Mouse (Mus musculus): ENCODE measurements around the gene Dpysl5.
"Not testable (repeated sequence)": the region's sequence is repeated elsewhere in the genome, so short reads cannot be mapped to it uniquely, and the experiment has no call there.

The Dpysl5 gene

GRCm38 (mm10) chr5:30711147-30712001 lies at the start of gene Dpysl5:
Dpysl5 (plus strand) TSS chr5:30711564.
- in situ Hi-C loops (cut with MboI; ENCODE audit: unreplicated experiment in 2 of 2): loop anchor here (5.0 kb wide), 2 partner anchors 66 to 71 kb away; no protein-coding TSS in a partner anchor

- in situ Hi-C loops (cut with MboI; ENCODE audit: unreplicated experiment in 2 of 2): no loop called here
Measured at GRCm38 (mm10) chr5:30665360-30665759, 46.0 kb upstream of the Dpysl5 start.

- in situ Hi-C loops (cut with MboI; ENCODE audit: unreplicated experiment in 2 of 2): no loop called here
Measured at GRCm38 (mm10) chr5:30665968-30666367, 45.4 kb upstream of the Dpysl5 start.

GRCm38 (mm10) chr5:30666391-30667195 lies 44.8 kb upstream of the Dpysl5 start, which contains the start of gene Cenpa:
Cenpa (plus strand) TSS chr5:30666777.
- in situ Hi-C loops (cut with MboI; ENCODE audit: unreplicated experiment in 2 of 2): no loop called here

GRCm38 (mm10) chr5:30667215-30667614 lies 44.1 kb upstream of the Dpysl5 start:
- in situ Hi-C loops (cut with MboI; ENCODE audit: unreplicated experiment in 2 of 2): no loop called here

GRCm38 (mm10) chr5:30667686-30668085 lies 43.7 kb upstream of the Dpysl5 start:
- in situ Hi-C loops (cut with MboI; ENCODE audit: unreplicated experiment in 2 of 2): no loop called here

GRCm38 (mm10) chr5:30668637-30669495 lies 42.5 kb upstream of the Dpysl5 start:
- in situ Hi-C loops (cut with MboI; ENCODE audit: unreplicated experiment in 2 of 2): no loop called here

GRCm38 (mm10) chr5:30669496-30669830 lies 41.9 kb upstream of the Dpysl5 start:
- in situ Hi-C loops (cut with MboI; ENCODE audit: unreplicated experiment in 2 of 2): no loop called here

GRCm38 (mm10) chr5:30670091-30670490 lies 41.3 kb upstream of the Dpysl5 start:
- in situ Hi-C loops (cut with MboI; ENCODE audit: unreplicated experiment in 2 of 2): no loop called here

GRCm38 (mm10) chr5:30674001-30674400 lies 37.4 kb upstream of the Dpysl5 start:
- in situ Hi-C loops (cut with MboI; ENCODE audit: unreplicated experiment in 2 of 2): no loop called here

- in situ Hi-C loops (cut with MboI; ENCODE audit: unreplicated experiment in 2 of 2): no loop called here
Measured at GRCm38 (mm10) chr5:30676800-30677199, 34.6 kb upstream of the Dpysl5 start.

GRCm38 (mm10) chr5:30678069-30678468 lies 33.3 kb upstream of the Dpysl5 start:
- in situ Hi-C loops (cut with MboI; ENCODE audit: unreplicated experiment in 2 of 2): not testable (repeated sequence)

- in situ Hi-C loops (cut with MboI; ENCODE audit: unreplicated experiment in 2 of 2): no loop called here
Measured at GRCm38 (mm10) chr5:30678722-30679296, 32.6 kb upstream of the Dpysl5 start.

- in situ Hi-C loops (cut with MboI; ENCODE audit: unreplicated experiment in 2 of 2): no loop called here
Measured at GRCm38 (mm10) chr5:30679593-30679992, 31.8 kb upstream of the Dpysl5 start.

- in situ Hi-C loops (cut with MboI; ENCODE audit: unreplicated experiment in 2 of 2): loop anchor here (5.0 to 10.0 kb wide), 2 partner anchors 233 to 260 kb away; partner anchors contain the start of gene Emilin1 (in 1 of the 2)
Measured at GRCm38 (mm10) chr5:30681970-30682369, 29.4 kb upstream of the Dpysl5 start.

GRCm38 (mm10) chr5:30682967-30683600 lies 28.3 kb upstream of the Dpysl5 start:
- in situ Hi-C loops (cut with MboI; ENCODE audit: unreplicated experiment in 2 of 2): loop anchor here (5.0 to 10.0 kb wide), 2 partner anchors 232 to 261 kb away; partner anchors contain the start of gene Emilin1 (in 1 of the 2)

GRCm38 (mm10) chr5:30683993-30684392 lies 27.4 kb upstream of the Dpysl5 start:
- in situ Hi-C loops (cut with MboI; ENCODE audit: unreplicated experiment in 2 of 2): loop anchor here (5.0 to 10.0 kb wide), 2 partner anchors 231 to 262 kb away; partner anchors contain the start of gene Emilin1 (in 1 of the 2)

GRCm38 (mm10) chr5:30686781-30687180 lies 24.6 kb upstream of the Dpysl5 start:
- in situ Hi-C loops (cut with MboI; ENCODE audit: unreplicated experiment in 2 of 2): loop anchor here in 1 of 2 experiments (10.0 kb wide), 1 partner anchor 228 kb away; the partner anchor contains the start of gene Emilin1

GRCm38 (mm10) chr5:30700361-30701000 lies 10.9 kb upstream of the Dpysl5 start:
- in situ Hi-C loops (cut with MboI; ENCODE audit: unreplicated experiment in 2 of 2): loop anchor here in 1 of 2 experiments (5.0 to 10.0 kb wide), 2 partner anchors 102 to 214 kb away; partner anchors contain the start of gene Emilin1

All from v-Abl transformed pro-B cells (cell line).